In genomic region chr19:56614131-56614530, GRCm38 (mm10) we compare ENCODE assay signal across 28 mouse cellular contexts.
"Had no signal": no experiment of that assay in that cellular context is flagged by ENCODE, and none has a peak within 500 bp of the region (broad histone marks: within the 10 kb centered on the region; RNA-seq: fewer than 3 reads in every experiment).

No protein-coding gene starts in this region.

- H3K9ac ChIP-seq: embryonic facial prominence, embryonic 12.5 days; embryonic facial prominence, embryonic 13.5 days; embryonic facial prominence, embryonic 15.5 days; forebrain, embryonic 12.5 days; forebrain, embryonic 13.5 days; forebrain, embryonic 15.5 days; forebrain, postnatal 0 days had no signal

- H3K4me1 ChIP-seq: embryonic facial prominence, embryonic 10.5 days; embryonic facial prominence, embryonic 12.5 days; embryonic facial prominence, embryonic 13.5 days; embryonic facial prominence, embryonic 15.5 days; forebrain, embryonic 10.5 days had no signal

- H3K36me3 ChIP-seq: embryonic facial prominence, embryonic 10.5 days; embryonic facial prominence, embryonic 12.5 days; embryonic facial prominence, embryonic 13.5 days; embryonic facial prominence, embryonic 15.5 days; forebrain, embryonic 10.5 days; forebrain, embryonic 12.5 days; forebrain, embryonic 15.5 days had no signal

- H3K4me2 ChIP-seq: embryonic facial prominence, embryonic 12.5 days; embryonic facial prominence, embryonic 13.5 days; embryonic facial prominence, embryonic 15.5 days; forebrain, embryonic 12.5 days; forebrain, embryonic 13.5 days; forebrain, embryonic 15.5 days had no signal

- H3K4me3 ChIP-seq: embryonic facial prominence, embryonic 10.5 days; embryonic facial prominence, embryonic 12.5 days; embryonic facial prominence, embryonic 13.5 days; embryonic facial prominence, embryonic 15.5 days; erythroblast, embryonic 14.5 days; forebrain, embryonic 10.5 days; forebrain, embryonic 12.5 days; forebrain, embryonic 13.5 days; forebrain, embryonic 15.5 days; gastrocnemius, adult 2 months had no signal

- H3K27me3 ChIP-seq: embryonic facial prominence, embryonic 12.5 days; embryonic facial prominence, embryonic 13.5 days; embryonic facial prominence, embryonic 15.5 days; forebrain, embryonic 13.5 days; forebrain, embryonic 15.5 days had no signal

- H3K27ac ChIP-seq: embryonic facial prominence, embryonic 10.5 days; embryonic facial prominence, embryonic 12.5 days; embryonic facial prominence, embryonic 13.5 days; embryonic facial prominence, embryonic 15.5 days; forebrain, embryonic 10.5 days; forebrain, embryonic 12.5 days; forebrain, embryonic 13.5 days; forebrain, embryonic 15.5 days; gastrocnemius, adult 2 months had no signal

- DNase-seq: cerebellum, adult 2 months; cerebellum, adult 8-10 months; cerebellum, adult 9-10 months; cerebellum, adult 9-11 months; cerebellum, postnatal 10 days; cerebellum, postnatal 14 days; cerebellum, postnatal 25 days; cerebellum, postnatal 36 days; embryo, embryonic 11 days; forebrain, postnatal 0 days; gastrocnemius, adult 2 months; gastrocnemius, postnatal 10 days; gastrocnemius, postnatal 14 days; gastrocnemius, postnatal 25 days; gastrocnemius, postnatal 36 days; heart, adult 11 months; heart, adult 18-20 months had no signal

- H3K9me3 ChIP-seq: embryonic facial prominence, embryonic 10.5 days; embryonic facial prominence, embryonic 12.5 days; embryonic facial prominence, embryonic 13.5 days; embryonic facial prominence, embryonic 15.5 days; forebrain, embryonic 10.5 days; forebrain, embryonic 12.5 days; forebrain, embryonic 13.5 days; forebrain, embryonic 15.5 days had no signal

- ATAC-seq: forebrain, embryonic 13.5 days; forebrain, embryonic 14.5 days; forebrain, embryonic 15.5 days; forebrain, embryonic 16.5 days; forebrain, postnatal 0 days had no signal
